Mouse (Mus musculus): ENCODE data around the gene Pced1b.

Pced1b gene

GRCm38 (mm10) chr15:97397793-97398192 is 150.9 kb downstream of the Pced1b start:
- no peak for DNase-seq (ENCODE audit: extremely low spot score, low spot score)

- DNase-seq (ENCODE audit: extremely low spot score, low spot score) = no peak
Measured at GRCm38 (mm10) chr15:97400866-97401265, 154.0 kb downstream of the Pced1b start.

DNA sequence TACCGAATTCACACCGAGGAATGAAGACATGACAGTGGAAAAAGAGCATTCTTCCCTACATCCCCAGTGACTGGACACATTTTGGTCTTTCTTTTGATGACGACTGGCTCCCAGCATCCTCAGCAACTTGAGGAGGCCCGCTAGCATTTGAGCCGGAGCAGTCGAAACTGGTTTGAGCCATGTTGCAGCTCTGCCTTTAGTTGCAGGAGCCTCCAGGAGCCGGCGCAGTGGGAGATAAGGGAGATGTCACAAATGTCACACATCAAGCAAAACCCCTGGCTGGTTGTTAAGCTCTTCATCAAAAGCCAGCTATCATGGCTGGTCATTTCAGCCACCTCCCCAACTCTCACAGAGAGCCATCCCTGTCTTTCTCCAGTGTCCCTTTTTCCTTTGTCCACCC is 157.6 kb downstream of the Pced1b start:
- no peak for DNase-seq (ENCODE audit: extremely low spot score, low spot score)

DNA sequence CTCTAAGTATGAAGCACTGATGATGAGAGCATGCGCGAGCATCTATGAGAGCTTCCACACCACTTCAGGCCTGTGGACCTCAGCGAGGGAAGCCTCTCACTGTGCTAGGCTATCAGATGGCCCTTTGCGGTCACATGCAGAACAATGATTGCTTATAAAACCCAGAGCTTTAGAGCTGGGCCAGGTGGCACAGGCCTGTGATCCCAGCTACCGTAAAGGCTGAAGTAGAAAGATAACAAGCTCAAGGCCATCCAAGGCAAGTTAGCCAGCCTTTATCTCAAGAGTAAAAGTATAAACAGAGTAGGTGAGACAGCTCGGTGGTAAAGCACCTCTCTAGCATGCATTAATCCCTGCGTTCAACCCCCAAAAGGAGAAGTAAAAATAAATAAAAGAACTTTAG is 158.1 kb downstream of the Pced1b start:
- DNase-seq (ENCODE audit: extremely low spot score, low spot score) = no peak

DNA sequence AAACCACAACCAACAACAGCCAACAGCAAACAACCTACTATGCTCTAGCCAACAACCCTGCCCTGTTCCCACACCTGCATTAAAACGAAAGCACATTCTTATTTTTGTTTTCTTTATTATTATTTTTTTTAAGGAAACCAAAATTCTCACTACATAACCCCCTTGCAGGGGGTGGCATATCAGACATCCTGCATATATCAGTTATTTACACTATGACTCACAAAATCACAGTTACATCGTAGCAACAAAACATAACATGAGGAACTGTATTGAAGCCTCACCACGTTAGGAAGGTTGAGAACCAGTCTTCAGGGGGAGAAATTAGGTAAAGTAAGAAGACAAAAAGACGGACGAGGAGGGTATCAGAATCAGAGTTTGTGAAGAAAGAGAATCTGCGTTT is 159.2 kb downstream of the Pced1b start:
- no peak for DNase-seq (ENCODE audit: extremely low spot score, low spot score)

DNA sequence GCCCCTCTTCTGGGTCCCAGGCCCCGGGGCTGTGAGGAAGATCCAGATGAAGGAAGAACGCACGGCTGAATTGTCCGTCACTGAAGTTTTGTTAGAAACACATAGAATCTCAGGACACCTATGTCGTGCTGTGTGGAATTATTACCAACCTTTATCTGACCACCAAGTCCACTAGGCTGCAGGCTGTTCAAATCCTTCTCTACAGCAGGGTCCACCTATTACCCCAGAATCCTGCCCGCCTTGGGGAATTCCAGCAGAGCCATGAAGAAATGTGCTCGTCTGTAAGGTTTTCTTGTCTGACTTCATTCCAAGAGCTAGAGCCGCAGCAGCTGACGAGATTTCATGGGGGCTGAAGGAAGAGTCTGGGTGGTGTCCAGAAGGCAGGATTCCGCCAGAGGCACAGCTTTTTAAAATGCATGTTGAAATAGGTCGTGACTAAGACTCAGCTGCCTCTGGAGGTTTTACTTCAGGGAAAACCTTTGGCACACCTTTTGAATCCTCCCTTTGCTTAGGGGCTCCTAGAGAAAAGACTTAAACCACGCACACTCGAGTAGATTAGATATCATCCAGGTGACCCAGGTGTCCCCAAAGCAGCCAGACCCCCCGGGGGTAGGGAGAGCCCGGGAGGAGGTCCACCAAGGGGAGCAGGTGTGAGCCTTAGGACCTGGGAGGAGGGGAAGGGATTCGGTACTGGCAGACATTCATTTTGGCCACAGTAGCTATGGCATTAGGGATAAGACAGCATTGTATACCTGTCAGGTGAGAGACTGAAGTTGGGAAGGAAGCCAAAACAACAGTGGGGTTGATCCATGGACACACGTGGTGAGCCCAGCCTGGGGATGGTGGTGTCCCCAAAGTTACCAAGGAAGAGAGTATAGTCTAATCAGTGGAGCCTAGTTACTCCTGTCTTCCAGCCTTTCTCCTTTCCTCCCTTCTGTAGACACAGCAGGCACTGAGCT is 160.9 kb downstream of the Pced1b start:
- no peak for DNase-seq (ENCODE audit: extremely low spot score, low spot score)

GRCm38 (mm10) chr15:97411136-97411535 is 164.2 kb downstream of the Pced1b start:
- DNase-seq (ENCODE audit: extremely low spot score, low spot score) = no peak

DNA sequence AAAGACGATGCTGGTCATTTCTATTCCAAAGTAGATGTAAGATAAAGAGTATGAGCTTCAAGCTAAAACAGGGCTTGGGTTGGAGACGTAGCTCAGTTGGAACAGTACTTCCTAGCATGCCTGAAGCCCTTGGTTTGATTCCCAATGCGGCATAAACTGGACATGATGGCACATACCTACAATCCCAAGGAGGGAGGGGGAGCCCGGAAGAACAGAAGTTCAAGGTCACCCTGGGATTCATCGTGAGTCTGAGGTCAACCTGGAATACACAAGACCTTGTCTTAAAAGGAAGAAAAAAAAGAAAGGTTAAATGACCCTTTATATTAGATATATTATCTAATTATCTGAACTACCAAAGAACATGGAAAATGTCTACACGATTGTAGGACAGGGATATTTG is 164.8 kb downstream of the Pced1b start:
- no peak for DNase-seq (ENCODE audit: extremely low spot score, low spot score)

DNA sequence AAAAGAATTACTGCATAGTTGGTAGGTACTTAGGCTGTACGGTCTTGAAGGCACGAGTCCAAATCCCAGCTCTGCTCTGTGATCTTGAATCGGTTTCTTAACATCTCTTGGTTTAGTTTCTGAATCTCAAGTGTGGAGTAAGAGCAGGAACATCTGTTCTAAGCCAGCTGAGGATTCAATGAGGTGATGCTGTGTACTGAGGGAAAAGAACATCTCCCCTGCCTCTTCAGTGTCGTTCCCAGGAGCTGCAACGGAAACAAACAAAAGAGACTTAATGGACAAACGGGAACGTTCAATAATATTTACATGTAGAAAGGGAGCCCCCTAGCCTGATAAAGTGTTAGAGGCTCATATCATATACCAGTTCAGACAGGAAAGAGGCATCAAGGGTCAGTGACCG is 165.4 kb downstream of the Pced1b start:
- no peak for DNase-seq (ENCODE audit: extremely low spot score, low spot score)

DNA sequence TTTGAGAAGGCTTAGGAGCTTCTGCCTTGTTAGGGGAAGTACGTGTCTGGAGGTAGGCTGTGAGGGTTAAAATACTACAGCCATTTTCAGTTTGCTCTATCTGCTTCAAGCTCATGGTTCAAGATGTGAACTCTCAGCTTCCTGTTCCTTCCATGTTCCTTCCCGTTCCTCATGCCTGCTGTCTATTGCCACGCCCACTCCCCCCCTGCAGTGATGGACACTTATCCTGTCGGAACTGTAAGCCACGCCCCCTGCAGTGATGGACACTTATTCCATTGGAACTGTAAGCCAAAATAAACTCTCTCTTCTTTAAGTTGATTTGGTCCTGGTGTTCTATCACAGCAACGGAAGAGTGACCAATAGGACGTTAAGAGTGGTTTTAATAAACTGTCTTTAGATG is 166.0 kb downstream of the Pced1b start:
- DNase-seq (ENCODE audit: extremely low spot score, low spot score) = no peak

DNA sequence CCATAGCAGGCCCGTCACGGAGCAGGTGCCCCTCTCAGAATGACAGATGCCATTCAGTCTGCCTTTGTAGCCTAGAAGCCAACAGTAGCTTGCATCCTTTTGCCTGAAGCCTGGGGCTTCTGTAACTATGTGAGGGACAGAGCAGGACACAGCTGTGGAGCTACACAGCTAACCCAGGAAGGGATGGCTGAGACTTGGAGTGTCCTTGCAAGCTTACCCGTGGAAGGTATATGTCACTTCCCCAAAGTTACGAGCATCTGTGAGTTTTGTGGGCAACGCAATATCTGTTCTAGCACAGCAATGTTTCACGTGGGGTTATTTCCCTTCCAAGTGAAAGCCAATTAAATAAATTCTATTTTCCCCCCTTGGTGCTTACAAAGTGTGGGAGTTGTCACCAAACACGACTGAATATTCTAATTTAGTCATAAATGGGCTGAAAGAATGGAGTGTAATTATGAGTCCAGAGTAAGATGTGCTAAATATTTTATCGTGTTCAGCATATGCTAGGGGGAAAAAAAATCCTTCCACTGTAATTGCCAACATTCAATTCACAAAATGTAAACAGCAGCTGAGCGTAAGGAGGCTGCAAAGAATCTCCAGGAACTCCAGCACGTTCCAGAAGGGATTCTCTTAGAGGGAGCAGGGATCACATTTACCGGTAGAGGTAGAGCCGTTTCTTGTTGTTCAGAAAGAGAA is 168.0 kb downstream of the Pced1b start:
- no peak for DNase-seq (ENCODE audit: extremely low spot score, low spot score)

- no peak for DNase-seq (ENCODE audit: extremely low spot score, low spot score)
Measured at GRCm38 (mm10) chr15:97415426-97415946, 168.6 kb downstream of the Pced1b start.

- no peak for DNase-seq (ENCODE audit: extremely low spot score, low spot score)
Measured at GRCm38 (mm10) chr15:97420292-97420691, 173.4 kb downstream of the Pced1b start.

- no peak for DNase-seq (ENCODE audit: extremely low spot score, low spot score)
Measured at GRCm38 (mm10) chr15:97421533-97421932, 174.6 kb downstream of the Pced1b start.

DNA sequence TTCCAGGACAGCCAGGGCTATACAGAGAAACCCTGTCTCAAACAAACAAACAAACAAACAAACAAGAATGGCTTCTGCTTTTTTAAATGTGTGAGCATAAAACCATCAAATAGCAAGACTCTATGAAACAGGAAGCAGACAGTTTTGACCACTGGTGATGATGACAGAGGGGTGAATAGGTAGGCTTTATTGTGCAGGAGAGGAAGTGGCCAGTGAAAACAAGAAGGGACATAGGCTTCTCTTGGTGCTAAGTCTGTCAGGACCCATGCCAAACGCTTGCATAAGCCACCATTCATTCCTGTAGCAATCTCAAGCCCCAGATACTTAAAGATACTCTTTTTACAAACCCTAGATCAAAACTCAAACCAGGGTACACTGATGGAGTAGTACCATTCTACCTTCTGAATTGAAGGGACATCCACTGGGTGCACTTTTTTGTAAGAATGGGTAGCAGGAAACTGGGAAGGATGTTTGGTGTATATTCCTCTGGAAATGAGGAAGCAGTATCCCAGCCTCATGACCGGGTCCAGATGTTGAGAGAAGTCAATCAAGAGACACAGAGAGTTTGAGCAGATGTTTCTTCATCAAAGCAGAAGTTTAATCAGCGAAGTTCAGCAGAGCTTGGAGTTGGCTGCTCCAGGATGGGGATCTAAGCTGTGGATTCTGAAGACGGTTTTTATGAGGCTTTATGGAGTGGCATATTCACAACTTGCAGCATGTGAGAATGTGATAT is 175.5 kb downstream of the Pced1b start:
- DNase-seq (ENCODE audit: extremely low spot score, low spot score) = no peak

DNA sequence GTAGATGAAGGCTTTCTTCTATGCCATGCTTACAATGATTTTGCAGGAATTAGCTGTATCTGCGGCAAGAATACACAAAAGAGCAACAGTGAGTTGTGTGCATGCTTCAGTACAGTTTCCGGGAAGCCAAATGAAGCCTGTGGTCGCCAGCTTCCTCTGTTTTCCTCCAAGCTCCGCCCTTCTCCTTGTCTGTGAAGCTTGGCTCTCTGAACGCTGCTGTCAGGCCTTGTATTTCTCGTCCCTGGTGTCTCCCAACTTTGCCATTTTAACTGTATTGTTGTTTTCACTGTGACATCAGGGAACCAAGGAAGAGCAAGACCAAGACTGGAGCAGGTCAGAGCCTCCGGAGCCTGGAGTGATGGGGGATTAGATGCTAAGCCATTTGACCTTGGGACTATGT is 177.5 kb downstream of the Pced1b start:
- DNase-seq (ENCODE audit: extremely low spot score, low spot score) = no peak

DNA sequence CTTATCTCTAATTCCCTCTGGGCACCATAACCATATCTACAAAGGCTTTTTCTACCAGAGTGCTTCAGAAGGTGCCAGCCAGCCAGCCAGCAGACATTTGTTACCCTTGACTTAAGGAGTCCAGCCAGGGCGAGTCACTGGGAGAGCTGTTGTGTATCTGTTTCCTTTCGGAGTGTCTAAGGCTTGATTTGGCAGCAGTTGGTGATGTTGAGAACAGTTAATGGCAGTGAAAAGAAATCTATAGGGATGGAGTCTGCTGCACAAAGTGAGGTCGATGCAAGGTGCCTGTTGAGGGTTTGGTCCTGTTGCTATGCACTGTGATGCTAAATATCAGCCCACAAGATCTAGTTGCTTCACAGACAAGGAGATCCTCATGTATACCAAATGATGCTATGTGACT is 178.1 kb downstream of the Pced1b start:
- DNase-seq (ENCODE audit: extremely low spot score, low spot score) = no peak

DNA sequence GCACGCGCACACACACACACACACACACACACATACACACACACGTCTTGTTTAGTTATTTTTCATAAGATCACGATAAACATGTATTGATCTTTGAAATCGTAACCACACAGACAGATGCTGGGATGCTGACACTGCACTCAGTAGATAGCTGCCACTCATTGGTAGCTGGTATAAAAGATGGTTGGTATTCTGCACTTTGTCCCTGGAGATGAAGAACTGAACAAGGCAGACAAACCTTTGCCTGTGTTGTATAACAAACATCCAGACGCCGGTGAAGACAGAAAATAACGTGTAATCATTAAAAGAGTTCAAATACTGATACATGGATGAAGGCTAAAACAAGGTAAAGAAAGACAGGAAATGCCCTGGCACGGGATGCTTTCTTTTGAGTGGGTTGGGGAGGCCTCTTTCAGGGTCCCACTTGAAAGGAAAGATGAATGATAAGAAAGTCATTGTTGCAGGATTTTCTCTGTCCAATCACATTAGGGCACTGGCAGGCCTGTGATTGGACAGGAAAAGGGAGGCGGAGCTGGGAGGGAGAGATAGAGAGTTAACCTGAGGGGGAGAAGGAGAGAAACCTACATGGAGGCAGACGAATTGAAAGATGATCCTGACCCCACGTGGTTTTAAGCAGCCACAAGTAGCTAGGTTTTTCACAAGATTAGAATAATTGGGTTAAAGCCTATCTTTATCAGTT is 182.4 kb downstream of the Pced1b start:
- DNase-seq (ENCODE audit: extremely low spot score, low spot score) = no peak

GRCm38 (mm10) chr15:97431533-97431932 is 184.6 kb downstream of the Pced1b start:
- DNase-seq (ENCODE audit: extremely low spot score, low spot score) = no peak

- no peak for DNase-seq (ENCODE audit: extremely low spot score, low spot score)
Measured at GRCm38 (mm10) chr15:97432221-97432620, 185.3 kb downstream of the Pced1b start.

Data from neural tube, embryonic 10.5 days (tissue).